Mouse (Mus musculus) cerebral cortex, adult 2 months (tissue): Measurements from ENCODE around the gene Gm2012.

Experiments
- WGBS: fragments of 180-500 bp; shearing (Covaris S2); methylation state at CpG from one replicate; pipeline ENCODE4 v1.1.7; 2018; 5-methylcytosine and 5-hydroxymethylcytosine counted together

Gene Gm2012

GRCm38 (mm10) chrX:26231255-26231654 is at the start of gene Gm2012:
Gene Gm2012 (minus strand): TSS chrX:26231355.
- 100% methylated on average over 1 of the region's 5 CpGs for WGBS

GRCm38 (mm10) chrX:26159146-26159545 is 72.0 kb downstream of the Gm2012 start:
- WGBS = 80% methylated on average over 12 of the region's 12 CpGs
